Mouse (Mus musculus): ENCODE data around the gene Cnp. TPM values are rescaled to one million over a fixed set of nuclear protein-coding genes. Genes with fewer than 3 reads are reported as not detected.

The Cnp gene
- polyA plus RNA-seq, 1 experiment from 2014 or later = 28.0 TPM

DNA sequence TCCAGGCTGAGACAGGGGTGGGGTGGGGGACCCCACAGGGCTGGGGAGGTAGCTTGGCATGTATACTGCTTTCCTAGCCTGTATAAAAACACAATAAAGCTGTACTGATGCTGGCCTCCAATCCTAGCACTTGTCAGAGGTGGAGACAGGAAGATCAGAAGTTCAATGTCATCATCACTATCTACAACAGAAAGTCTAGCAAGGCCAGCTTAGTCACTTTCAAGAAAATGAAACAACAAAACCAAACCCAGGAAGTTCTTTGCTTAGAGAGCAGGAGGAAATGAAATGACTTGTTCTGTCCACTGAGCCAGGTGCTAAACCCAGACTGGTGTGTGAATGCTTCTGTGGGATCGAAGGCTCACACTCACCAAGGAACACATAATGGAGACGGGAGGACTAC is 13.8 kb downstream of the Cnp start:
- Histone ChIP-seq H3K4me1 (ENCODE audit: control insufficient read depth, insufficient read depth, low read length) (no peaks in the 10 kb centered on the region), H3K9ac (ENCODE audit: low read length) (no peak overlapping the region), H3K4me2 (ENCODE audit: low read depth) (no peak overlapping the region), H3K9me3 (ENCODE audit: control insufficient read depth, low read length) (no peaks in the 10 kb centered on the region), H3K36me3 (ENCODE audit: control insufficient read depth, insufficient read depth, low read length) (peaks cover 40% of the 10 kb centered on the region), H3K27ac (ENCODE audit: low read depth, low read length) (no peak overlapping the region), H3K27me3 (ENCODE audit: control insufficient read depth, insufficient read depth, low read length) (no peaks in the 10 kb centered on the region), H3K4me3 (ENCODE audit: low read depth, low read length) (no peak overlapping the region)
- DNase-seq (ENCODE audit: low spot score) = no peak
- 97% methylated on average over 2 of the region's 2 CpGs for WGBS
- ATAC-seq (ENCODE audit: insufficient read depth, low FRiP score, low TSS enrichment) = no peak

DNA sequence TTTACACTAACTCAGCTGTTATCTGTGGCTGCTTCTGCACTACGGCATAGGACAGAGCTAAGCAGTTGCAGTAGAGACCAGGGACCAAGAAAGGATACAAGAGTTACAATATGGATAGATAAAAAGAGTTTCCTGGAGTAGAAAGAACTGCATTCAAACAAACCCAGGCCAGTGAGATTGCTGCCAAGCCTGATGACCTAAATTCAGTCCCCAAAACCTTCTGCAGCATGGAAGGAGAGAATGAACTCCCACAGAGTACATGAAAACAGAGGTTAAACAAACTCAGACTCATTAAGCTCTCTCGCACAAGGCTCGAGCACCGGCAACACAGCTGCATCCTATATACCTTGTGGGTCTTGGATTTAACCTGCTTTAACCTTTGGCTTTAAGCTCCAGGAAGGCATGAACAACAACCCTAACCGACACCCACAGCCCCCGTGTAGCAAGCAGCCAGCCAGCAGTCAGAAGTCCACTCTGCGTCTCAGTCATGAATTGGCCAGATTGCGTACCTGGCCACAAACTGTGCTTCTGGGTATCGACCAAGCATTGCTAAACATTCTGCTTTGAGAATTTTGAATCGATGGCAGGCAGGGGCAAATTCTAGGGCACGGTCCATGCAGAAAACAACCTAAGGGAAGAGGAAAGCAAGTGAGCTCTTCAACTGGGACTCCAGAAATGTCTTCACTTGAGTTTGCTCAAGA is 17.8 kb downstream of the Cnp start:
- WGBS = 93% methylated on average over 11 of the region's 11 CpGs

DNA sequence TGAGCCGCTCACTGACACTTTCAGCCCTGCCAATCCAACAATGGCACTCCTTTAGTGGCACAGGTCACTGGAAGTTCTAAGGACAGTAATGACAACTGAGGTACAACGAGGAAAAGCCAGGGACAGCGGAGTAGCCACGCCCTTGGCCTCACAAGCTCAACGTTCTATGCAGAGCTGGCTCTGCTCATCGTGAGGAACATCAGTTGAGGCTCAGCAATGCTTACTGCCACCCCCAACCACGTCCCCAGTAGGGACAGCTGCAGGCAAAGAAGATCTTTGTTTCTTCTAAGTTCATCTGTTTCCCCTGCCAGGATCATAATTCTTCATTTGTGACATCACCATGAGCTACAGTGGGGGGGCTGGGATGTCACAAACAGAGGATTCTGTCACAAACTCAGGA is 19.9 kb downstream of the Cnp start:
- 89% methylated on average over 7 of the region's 7 CpGs for WGBS
- no peak for DNase-seq (ENCODE audit: low spot score)

More for the DNA sequence above, 17.8 kb downstream of the Cnp start:
- H3K4me2 ChIP-seq (ENCODE audit: low read depth) = no peak overlapping the region
- H3K9ac ChIP-seq (ENCODE audit: low read length) = no peak overlapping the region
- H3K27ac ChIP-seq (ENCODE audit: low read depth, low read length) = no peak overlapping the region
- no peak for ATAC-seq (ENCODE audit: insufficient read depth, low FRiP score, low TSS enrichment)
- DNase-seq (ENCODE audit: low spot score) = no peak
- H3K27me3 ChIP-seq (ENCODE audit: control insufficient read depth, insufficient read depth, low read length) = no peaks in the 10 kb centered on the region
- no peaks in the 10 kb centered on the region for H3K9me3 ChIP-seq (ENCODE audit: control insufficient read depth, low read length)
- no peak overlapping the region for H3K4me3 ChIP-seq (ENCODE audit: low read depth, low read length)
- peaks cover 21% of the 10 kb centered on the region for H3K36me3 ChIP-seq (ENCODE audit: control insufficient read depth, insufficient read depth, low read length)
- no peaks in the 10 kb centered on the region for H3K4me1 ChIP-seq (ENCODE audit: control insufficient read depth, insufficient read depth, low read length)

DNA sequence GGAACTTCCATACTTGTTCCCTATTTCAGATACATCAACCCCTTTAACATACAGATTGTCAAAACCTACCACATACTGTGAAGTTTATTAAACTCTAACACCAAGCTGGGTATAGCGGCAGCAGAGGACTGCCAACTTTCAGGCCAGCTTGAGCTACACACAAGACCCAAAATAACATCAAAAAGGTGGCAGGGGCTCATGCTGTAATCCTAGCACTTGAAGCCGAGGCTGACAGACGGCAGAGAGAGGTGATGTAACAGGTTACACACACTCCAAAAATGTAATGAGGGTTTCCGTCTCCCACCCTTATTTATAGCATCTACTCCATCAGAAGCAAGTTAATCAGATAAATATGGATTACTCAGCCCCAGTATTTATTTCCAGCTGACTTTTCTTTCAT is 20.8 kb downstream of the Cnp start:
- Histone ChIP-seq H3K4me1 (ENCODE audit: control insufficient read depth, insufficient read depth, low read length) (no peaks in the 10 kb centered on the region), H3K27me3 (ENCODE audit: control insufficient read depth, insufficient read depth, low read length) (no peaks in the 10 kb centered on the region), H3K36me3 (ENCODE audit: control insufficient read depth, insufficient read depth, low read length) (peaks cover 22% of the 10 kb centered on the region), H3K9ac (ENCODE audit: low read length) (no peak overlapping the region), H3K4me2 (ENCODE audit: low read depth) (no peak overlapping the region), H3K9me3 (ENCODE audit: control insufficient read depth, low read length) (no peaks in the 10 kb centered on the region), H3K27ac (ENCODE audit: low read depth, low read length) (no peak overlapping the region), H3K4me3 (ENCODE audit: low read depth, low read length) (no peak overlapping the region)
- DNase-seq (ENCODE audit: low spot score) = no peak
- WGBS = 90% methylated on average over 4 of the region's 4 CpGs
- ATAC-seq (ENCODE audit: insufficient read depth, low FRiP score, low TSS enrichment) = no peak

More for the DNA sequence above, 19.9 kb downstream of the Cnp start:
- H3K4me1 ChIP-seq (ENCODE audit: control insufficient read depth, insufficient read depth, low read length) = no peaks in the 10 kb centered on the region
- ATAC-seq (ENCODE audit: insufficient read depth, low FRiP score, low TSS enrichment) = no peak
- no peak overlapping the region for H3K27ac ChIP-seq (ENCODE audit: low read depth, low read length)
- no peak overlapping the region for H3K9ac ChIP-seq (ENCODE audit: low read length)
- H3K4me2 ChIP-seq (ENCODE audit: low read depth) = no peak overlapping the region
- no peaks in the 10 kb centered on the region for H3K27me3 ChIP-seq (ENCODE audit: control insufficient read depth, insufficient read depth, low read length)
- H3K36me3 ChIP-seq (ENCODE audit: control insufficient read depth, insufficient read depth, low read length) = peaks cover 21% of the 10 kb centered on the region
- no peaks in the 10 kb centered on the region for H3K9me3 ChIP-seq (ENCODE audit: control insufficient read depth, low read length)
- no peak overlapping the region for H3K4me3 ChIP-seq (ENCODE audit: low read depth, low read length)

DNA sequence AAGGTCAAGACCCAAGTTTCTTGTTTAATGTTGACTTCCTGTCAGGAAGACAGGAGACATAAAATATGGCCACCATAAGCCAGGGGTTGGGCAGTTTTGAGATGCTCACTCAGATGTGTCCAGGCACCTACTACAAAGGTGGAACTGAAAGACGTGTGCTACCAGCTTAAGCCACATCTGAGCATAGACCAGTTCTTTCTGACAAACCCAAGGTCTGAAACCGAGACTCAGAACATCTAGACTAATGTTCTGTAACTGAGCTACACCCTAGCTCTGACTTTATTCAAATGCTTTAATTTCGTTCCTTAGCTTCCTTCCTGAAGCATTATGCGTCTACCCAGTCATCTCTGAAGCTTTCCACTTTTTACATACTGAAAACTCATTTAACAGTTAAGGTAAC is 23.4 kb downstream of the Cnp start:
- ATAC-seq (ENCODE audit: insufficient read depth, low FRiP score, low TSS enrichment) (no peak), DNase-seq (ENCODE audit: low spot score) (no peak)
- Histone ChIP-seq H3K36me3 (ENCODE audit: control insufficient read depth, insufficient read depth, low read length) (peaks cover 22% of the 10 kb centered on the region), H3K27me3 (ENCODE audit: control insufficient read depth, insufficient read depth, low read length) (no peaks in the 10 kb centered on the region), H3K27ac (ENCODE audit: low read depth, low read length) (no peak overlapping the region), H3K9ac (ENCODE audit: low read length) (no peak overlapping the region), H3K9me3 (ENCODE audit: control insufficient read depth, low read length) (no peaks in the 10 kb centered on the region), H3K4me3 (ENCODE audit: low read depth, low read length) (no peak overlapping the region), H3K4me2 (ENCODE audit: low read depth) (no peak overlapping the region), H3K4me1 (ENCODE audit: control insufficient read depth, insufficient read depth, low read length) (no peaks in the 10 kb centered on the region)
- 89% methylated on average over 4 of the region's 4 CpGs for WGBS

DNA sequence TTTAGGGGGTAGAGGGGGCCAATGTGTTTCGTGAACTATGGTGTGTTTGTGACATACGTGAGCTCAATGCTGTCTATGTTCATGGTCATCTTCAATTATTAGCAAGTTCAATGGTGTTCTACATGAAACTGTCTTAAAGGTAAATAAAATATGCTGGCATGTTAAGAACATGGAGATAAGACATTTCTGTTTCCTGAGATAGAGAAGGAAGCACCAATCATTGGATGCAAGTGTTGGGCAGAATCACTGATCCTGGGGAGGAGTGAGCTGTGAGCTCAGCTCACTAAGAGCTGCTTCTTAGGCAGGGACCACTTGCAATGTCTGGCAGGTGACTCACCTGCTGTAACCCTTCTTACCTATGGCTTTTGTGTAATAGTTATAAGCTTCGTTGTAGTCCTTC is 26.7 kb downstream of the Cnp start:
- peaks cover 18% of the 10 kb centered on the region for H3K36me3 ChIP-seq (ENCODE audit: control insufficient read depth, insufficient read depth, low read length)
- WGBS = 90% methylated on average over 3 of the region's 3 CpGs
- DNase-seq (ENCODE audit: low spot score) (no peak), ATAC-seq (ENCODE audit: insufficient read depth, low FRiP score, low TSS enrichment) (no peak)
- H3K4me1 ChIP-seq (ENCODE audit: control insufficient read depth, insufficient read depth, low read length) = no peaks in the 10 kb centered on the region
- no peak overlapping the region for H3K9ac ChIP-seq (ENCODE audit: low read length)
- no peaks in the 10 kb centered on the region for H3K9me3 ChIP-seq (ENCODE audit: control insufficient read depth, low read length)
- H3K27me3 ChIP-seq (ENCODE audit: control insufficient read depth, insufficient read depth, low read length) = no peaks in the 10 kb centered on the region
- no peak overlapping the region for H3K4me2 ChIP-seq (ENCODE audit: low read depth)
- H3K4me3 ChIP-seq (ENCODE audit: low read depth, low read length) = no peak overlapping the region
- H3K27ac ChIP-seq (ENCODE audit: low read depth, low read length) = no peak overlapping the region

DNA sequence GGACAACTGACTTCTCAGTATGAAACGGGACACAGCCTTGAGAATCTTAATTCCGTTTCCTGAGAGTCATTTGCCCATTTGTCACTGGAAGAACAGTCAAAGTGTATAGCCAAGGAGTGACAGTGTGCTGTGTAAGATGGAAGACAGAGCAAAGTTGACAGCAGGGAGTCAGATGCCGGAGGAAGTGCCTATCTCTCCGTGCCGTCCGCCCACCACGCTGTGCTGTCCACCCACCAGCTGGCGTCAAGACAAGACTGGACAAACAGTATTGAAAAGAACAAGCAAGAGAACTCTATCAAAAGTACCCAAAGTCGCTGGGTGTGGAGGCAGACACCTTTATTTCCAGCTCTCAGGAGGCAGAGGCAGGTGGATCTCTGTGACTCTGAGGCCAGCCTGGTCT is 28.5 kb downstream of the Cnp start:
- Histone ChIP-seq H3K36me3 (ENCODE audit: control insufficient read depth, insufficient read depth, low read length) (peaks cover 15% of the 10 kb centered on the region), H3K9me3 (ENCODE audit: control insufficient read depth, low read length) (no peaks in the 10 kb centered on the region), H3K9ac (ENCODE audit: low read length) (no peak overlapping the region), H3K27me3 (ENCODE audit: control insufficient read depth, insufficient read depth, low read length) (no peaks in the 10 kb centered on the region), H3K4me3 (ENCODE audit: low read depth, low read length) (no peak overlapping the region), H3K27ac (ENCODE audit: low read depth, low read length) (no peak overlapping the region), H3K4me2 (ENCODE audit: low read depth) (no peak overlapping the region), H3K4me1 (ENCODE audit: control insufficient read depth, insufficient read depth, low read length) (no peaks in the 10 kb centered on the region)
- ATAC-seq (ENCODE audit: insufficient read depth, low FRiP score, low TSS enrichment) (no peak), DNase-seq (ENCODE audit: low spot score) (no peak)
- 93% methylated on average over 9 of the region's 9 CpGs for WGBS

DNA sequence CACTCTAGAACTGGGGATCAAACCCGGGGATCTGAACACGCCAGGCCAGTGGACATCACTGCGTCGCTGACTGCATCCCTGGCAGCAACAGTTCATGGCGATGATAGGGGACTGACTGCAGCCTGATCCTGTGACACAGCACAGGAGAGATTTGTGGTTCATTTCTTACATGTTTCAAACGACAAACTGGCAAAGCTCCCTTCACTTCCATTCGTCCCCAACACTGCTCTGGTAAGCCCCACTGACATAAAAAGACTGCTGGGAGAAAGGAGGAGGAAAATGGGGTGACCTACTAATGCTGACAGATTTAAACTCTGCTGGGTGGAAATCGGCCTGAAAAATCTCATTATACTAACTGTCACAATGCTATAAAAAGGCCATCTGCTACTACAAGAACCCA is 29.1 kb downstream of the Cnp start:
- H3K27ac ChIP-seq (ENCODE audit: low read depth, low read length) = no peak overlapping the region
- no peak overlapping the region for H3K9ac ChIP-seq (ENCODE audit: low read length)
- no peak for DNase-seq (ENCODE audit: low spot score)

DNA sequence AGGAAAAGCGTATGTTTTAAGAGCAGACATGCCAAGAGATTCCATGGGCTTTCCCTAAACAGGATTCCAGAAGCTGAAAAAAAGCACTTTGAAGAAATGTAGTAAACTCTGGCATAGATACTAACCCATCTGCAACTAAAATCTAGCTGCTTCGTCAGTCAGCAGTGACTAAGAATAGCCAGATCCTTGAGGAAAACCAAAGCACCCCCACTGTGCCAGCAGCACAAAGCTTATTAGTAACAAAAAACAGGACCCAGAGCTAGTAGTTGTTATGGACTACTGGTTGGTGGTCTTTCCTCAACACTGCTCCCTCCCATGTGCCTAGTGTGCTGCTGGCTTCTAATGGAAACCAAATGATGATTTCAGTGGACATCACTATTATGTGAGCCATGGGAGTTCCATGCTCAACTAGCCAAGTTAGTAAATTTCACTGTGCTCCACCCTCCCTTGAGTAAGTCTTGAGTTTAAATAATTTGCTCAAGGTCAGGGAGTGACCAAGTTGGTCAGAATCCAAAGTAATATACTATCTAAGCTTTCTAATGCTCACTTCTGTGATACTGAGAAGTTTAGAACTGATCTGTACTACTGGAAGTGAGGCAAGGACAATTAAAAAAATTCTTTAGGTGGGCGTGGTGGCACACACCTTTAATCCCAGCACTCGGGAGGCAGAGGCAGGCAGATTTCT is 29.8 kb downstream of the Cnp start:
- WGBS = 90% methylated on average over 4 of the region's 4 CpGs
- DNase-seq (ENCODE audit: low spot score) = no peak
- H3K9ac ChIP-seq (ENCODE audit: low read length) = no peak overlapping the region
- no peak for ATAC-seq (ENCODE audit: insufficient read depth, low FRiP score, low TSS enrichment)
- no peaks in the 10 kb centered on the region for H3K4me1 ChIP-seq (ENCODE audit: control insufficient read depth, insufficient read depth, low read length)
- no peak overlapping the region for H3K27ac ChIP-seq (ENCODE audit: low read depth, low read length)
- no peaks in the 10 kb centered on the region for H3K9me3 ChIP-seq (ENCODE audit: control insufficient read depth, low read length)
- H3K4me2 ChIP-seq (ENCODE audit: low read depth) = no peak overlapping the region
- no peak overlapping the region for H3K4me3 ChIP-seq (ENCODE audit: low read depth, low read length)
- H3K27me3 ChIP-seq (ENCODE audit: control insufficient read depth, insufficient read depth, low read length) = no peaks in the 10 kb centered on the region
- H3K36me3 ChIP-seq (ENCODE audit: control insufficient read depth, insufficient read depth, low read length) = peaks cover 8% of the 10 kb centered on the region

More for the DNA sequence above, 29.1 kb downstream of the Cnp start:
- Histone ChIP-seq H3K27me3 (ENCODE audit: control insufficient read depth, insufficient read depth, low read length) (no peaks in the 10 kb centered on the region), H3K36me3 (ENCODE audit: control insufficient read depth, insufficient read depth, low read length) (peaks cover 12% of the 10 kb centered on the region), H3K4me3 (ENCODE audit: low read depth, low read length) (no peak overlapping the region), H3K9me3 (ENCODE audit: control insufficient read depth, low read length) (no peaks in the 10 kb centered on the region), H3K4me2 (ENCODE audit: low read depth) (no peak overlapping the region), H3K4me1 (ENCODE audit: control insufficient read depth, insufficient read depth, low read length) (no peaks in the 10 kb centered on the region)
- WGBS = 89% methylated on average over 8 of the region's 8 CpGs
- no peak for ATAC-seq (ENCODE audit: insufficient read depth, low FRiP score, low TSS enrichment)

Data from neural tube, embryonic 11.5 days (tissue).